Mouse (Mus musculus) effector memory CD4-positive, alpha-beta T cell, adult 7 months (primary cell): ENCODE measurements around the gene Kras. TPM values are rescaled to one million over a fixed set of nuclear protein-coding genes. Genes with fewer than 3 reads are reported as not detected.

ENCODE experiments used
- polyA plus RNA-seq: library from polyadenylated mRNA; unstranded; fragments of 100-300 nt; shearing (Covaris generic); gene quantifications from one replicate; pipeline ENCODE4 v1.2.1, GENCODE M21; 2017

Gene Kras
- 405 TPM for polyA plus RNA-seq

GRCm38 (mm10) chr6:145250185-145250791 lies at the start of gene Kras:
Kras (minus strand) TSS chr6:145250239.

GRCm38 (mm10) chr6:145210816-145211338 lies 39.2 kb downstream of the Kras start, which contains the start of the genes Casc1 and Etfrf1:
Casc1 (minus strand) TSS chr6:145211005.
Etfrf1 (plus strand) TSS chr6:145211134.

Other genes starting within 250 kb of the Kras start
- 0.65 TPM for gene Bcat1, start 174.1 kb downstream of the Kras start, polyA plus RNA-seq
- 138 TPM for gene Lrmp, start 134.6 kb downstream of the Kras start, polyA plus RNA-seq
- 1.3 TPM for gene Casc1, start 39.2 kb downstream of the Kras start, polyA plus RNA-seq
- gene Etfrf1, start 39.1 kb downstream of the Kras start, polyA plus RNA-seq = 17.8 TPM